Mouse (Mus musculus) hindbrain, embryonic 15.5 days (tissue): Measurements from ENCODE around the gene Orc5. TPM values are rescaled to one million over a fixed set of nuclear protein-coding genes. Genes with fewer than 3 reads are reported as not detected.
"Not testable (repeated sequence)": the region's sequence is repeated elsewhere in the genome, so short reads cannot be mapped to it uniquely, and the experiment has no call there.

Experiments used
- ATAC-seq: fragments of 200-750 bp; cut with Nextera tagmentation; 2 replicates; pipeline ENCODE4 v1.8.0; 2017; ENCODE audit warnings: low read depth, moderate number of reproducible peaks, moderate TSS enrichment; ENCODE audit not compliant: low FRiP score
- H3K27ac ChIP-seq: fragments of 300-500 bp; sonication (generic); replicated peaks from 2 replicates; pipeline ENCODE4 v1.5.1; 2015; ENCODE audit warnings: mild to moderate bottlenecking, inconsistent platforms
- H3K27me3 ChIP-seq: fragments of 300-500 bp; sonication (generic); 2 replicates; pipeline ENCODE4 v1.6.1; 2015; ENCODE audit warnings: control low read depth, inconsistent platforms
- H3K36me3 ChIP-seq: fragments of 300-500 bp; sonication (generic); 2 replicates; pipeline ENCODE4 v1.6.1; 2015; ENCODE audit warnings: control low read depth, inconsistent platforms
- H3K4me1 ChIP-seq: fragments of 300-500 bp; sonication (generic); replicated peaks from 2 replicates; pipeline ENCODE4 v1.6.1; 2015; ENCODE audit warnings: control low read depth, inconsistent platforms
- H3K4me2 ChIP-seq: fragments of 300-500 bp; sonication (generic); 2 replicates; pipeline ENCODE4 v1.6.1; 2015; ENCODE audit warnings: moderate library complexity, mild to moderate bottlenecking, inconsistent platforms
- H3K4me3 ChIP-seq: fragments of 300-500 bp; sonication (generic); 2 replicates; pipeline ENCODE4 v1.5.1; 2015; ENCODE audit warnings: mild to moderate bottlenecking, inconsistent platforms
- H3K9ac ChIP-seq: fragments of 300-500 bp; sonication (generic); 2 replicates; pipeline ENCODE4 v1.6.1; 2015; ENCODE audit warnings: inconsistent platforms
- H3K9me3 ChIP-seq: fragments of 300-500 bp; sonication (generic); 2 replicates; pipeline ENCODE4 v1.6.1; 2016; ENCODE audit warnings: control low read depth, inconsistent platforms
- WGBS: fragments of 180-500 bp; shearing (Covaris S2); methylation state at CpG from one replicate; pipeline ENCODE4 v1.1.7; 2015; 5-methylcytosine and 5-hydroxymethylcytosine counted together
- polyA plus RNA-seq: library from polyadenylated mRNA; unstranded; fragments of >200 nt; fragmentation: Nextera tagmentation; extraction: Ambion mirVana; gene quantifications from 2 replicates; pipeline ENCODE4 v1.2.1, GENCODE M21; 2015

Orc5 gene
- polyA plus RNA-seq, 1 experiment from 2014 or later, result 34.6 TPM

GRCm38 (mm10) chr5:22519708-22520107 lies 30.5 kb downstream of the Orc5 start:
- H3K9ac ChIP-seq, result no peak overlapping the region
- no peaks in the 10 kb centered on the region for H3K27me3 ChIP-seq
- H3K27ac ChIP-seq, result no peak overlapping the region
- peaks cover 23% of the 10 kb centered on the region for H3K36me3 ChIP-seq
- H3K4me2 ChIP-seq, result no peak overlapping the region
- no peaks in the 10 kb centered on the region for H3K9me3 ChIP-seq
- ATAC-seq, result no peak
- no peaks in the 10 kb centered on the region for H3K4me1 ChIP-seq
- H3K4me3 ChIP-seq, result no peak overlapping the region
- WGBS, result 89% methylated on average over 2 of the region's 2 CpGs

GRCm38 (mm10) chr5:22515745-22516144 lies 34.5 kb downstream of the Orc5 start:
- not testable (repeated sequence) for H3K27me3 ChIP-seq, H3K4me2 ChIP-seq, H3K4me3 ChIP-seq, H3K9me3 ChIP-seq, H3K27ac ChIP-seq, H3K4me1 ChIP-seq, ATAC-seq, H3K9ac ChIP-seq
- 67% methylated on average over 4 of the region's 4 CpGs for WGBS
- H3K36me3 ChIP-seq, result peaks cover 11% of the 10 kb centered on the region

- not testable (repeated sequence) for H3K36me3 ChIP-seq, H3K4me3 ChIP-seq, H3K9ac ChIP-seq, H3K4me2 ChIP-seq, ATAC-seq, H3K9me3 ChIP-seq, H3K27ac ChIP-seq, H3K4me1 ChIP-seq, H3K27me3 ChIP-seq
- WGBS, result no CpG with 5 or more reads among the region's 7 CpGs
Measured at GRCm38 (mm10) chr5:22514231-22514630, 36.0 kb downstream of the Orc5 start.

GRCm38 (mm10) chr5:22512579-22512978 lies 37.6 kb downstream of the Orc5 start:
- not testable (repeated sequence) for H3K9me3 ChIP-seq, H3K4me3 ChIP-seq, H3K36me3 ChIP-seq, H3K27me3 ChIP-seq, H3K4me2 ChIP-seq, H3K4me1 ChIP-seq, H3K9ac ChIP-seq, ATAC-seq, H3K27ac ChIP-seq
- no CpG with 5 or more reads among the region's 5 CpGs for WGBS

- no peaks in the 10 kb centered on the region for H3K9me3 ChIP-seq
- WGBS, result 72% methylated on average over 8 of the region's 8 CpGs
- H3K4me3 ChIP-seq, result no peak overlapping the region
- no peak for ATAC-seq
- no peak overlapping the region for H3K9ac ChIP-seq
- no peaks in the 10 kb centered on the region for H3K27me3 ChIP-seq
- H3K4me1 ChIP-seq, result no peaks in the 10 kb centered on the region
- H3K4me2 ChIP-seq, result no peak overlapping the region
- no peaks in the 10 kb centered on the region for H3K36me3 ChIP-seq
- no peak overlapping the region for H3K27ac ChIP-seq
Measured at GRCm38 (mm10) chr5:22511824-22512223, 38.4 kb downstream of the Orc5 start.

- Histone ChIP-seq H3K9me3 (no peaks in the 10 kb centered on the region), H3K27me3 (no peaks in the 10 kb centered on the region), H3K4me1 (no peaks in the 10 kb centered on the region), H3K4me3 (no peak overlapping the region), H3K27ac (no peak overlapping the region), H3K36me3 (no peaks in the 10 kb centered on the region), H3K4me2 (no peak overlapping the region), H3K9ac (no peak overlapping the region)
- 87% methylated on average over 5 of the region's 5 CpGs for WGBS
- no peak for ATAC-seq
Measured at GRCm38 (mm10) chr5:22508560-22508959, 41.7 kb downstream of the Orc5 start.

GRCm38 (mm10) chr5:22499437-22499836 lies 50.8 kb downstream of the Orc5 start:
- 95% methylated on average over 5 of the region's 5 CpGs for WGBS
- H3K36me3 ChIP-seq, result 0 out of 2 replicates have a peak, but pooled peaks cover 6% of the 10 kb centered on the region
- no peak overlapping the region for H3K9ac ChIP-seq
- H3K4me1 ChIP-seq, result no peaks in the 10 kb centered on the region
- H3K4me2 ChIP-seq, result no peak overlapping the region
- no peak overlapping the region for H3K4me3 ChIP-seq
- H3K9me3 ChIP-seq, result no peaks in the 10 kb centered on the region
- no peaks in the 10 kb centered on the region for H3K27me3 ChIP-seq
- no peak overlapping the region for H3K27ac ChIP-seq
- ATAC-seq, result no peak

GRCm38 (mm10) chr5:22491088-22491487 lies 59.1 kb downstream of the Orc5 start:
- Histone ChIP-seq H3K27ac (no peak overlapping the region), H3K4me2 (no peak overlapping the region), H3K27me3 (no peaks in the 10 kb centered on the region), H3K4me3 (no peak overlapping the region), H3K36me3 (no peaks in the 10 kb centered on the region), H3K9me3 (no peaks in the 10 kb centered on the region), H3K9ac (no peak overlapping the region), H3K4me1 (peaks cover 9% of the 10 kb centered on the region; the same call in 1 of the 2 replicates)
- no peak for ATAC-seq

GRCm38 (mm10) chr5:22489091-22489490 lies 61.1 kb downstream of the Orc5 start:
- Histone ChIP-seq H3K4me3 (no peak overlapping the region), H3K9ac (no peak overlapping the region), H3K36me3 (no peaks in the 10 kb centered on the region), H3K4me2 (no peak overlapping the region), H3K27me3 (no peaks in the 10 kb centered on the region), H3K27ac (no peak overlapping the region), H3K9me3 (no peaks in the 10 kb centered on the region), H3K4me1 (peaks cover 14% of the 10 kb centered on the region; the same call in 1 of the 2 replicates)
- no peak for ATAC-seq
- WGBS, result 71% methylated on average over 4 of the region's 4 CpGs

- no peak overlapping the region; the same call in 1 of the 2 replicates for H3K27ac ChIP-seq
- no peak overlapping the region for H3K9ac ChIP-seq
- 39% methylated on average over 6 of the region's 6 CpGs for WGBS
- no peaks in the 10 kb centered on the region for H3K36me3 ChIP-seq
- H3K4me2 ChIP-seq, result no peak overlapping the region
- H3K9me3 ChIP-seq, result no peaks in the 10 kb centered on the region
- H3K4me1 ChIP-seq, result peaks cover 14% of the 10 kb centered on the region; the same call in 1 of the 2 replicates
- peak; percentile 87 for ATAC-seq
- H3K27me3 ChIP-seq, result no peaks in the 10 kb centered on the region
- H3K4me3 ChIP-seq, result no peak overlapping the region
Measured at GRCm38 (mm10) chr5:22486601-22487206, 63.5 kb downstream of the Orc5 start.

- Histone ChIP-seq H3K9ac (no peak overlapping the region), H3K36me3 (no peaks in the 10 kb centered on the region), H3K4me3 (no peak overlapping the region), H3K4me2 (no peak overlapping the region), H3K27ac (no peak overlapping the region), H3K9me3 (no peaks in the 10 kb centered on the region), H3K27me3 (no peaks in the 10 kb centered on the region), H3K4me1 (peaks cover 14% of the 10 kb centered on the region; the same call in 1 of the 2 replicates)
- no peak for ATAC-seq
- 68% methylated on average over 1 of the region's 1 CpGs for WGBS
Measured at GRCm38 (mm10) chr5:22485764-22486163, 64.5 kb downstream of the Orc5 start.

- no peak overlapping the region for H3K4me3 ChIP-seq
- H3K4me2 ChIP-seq, result no peak overlapping the region
- 87% methylated on average over 5 of the region's 5 CpGs for WGBS
- H3K36me3 ChIP-seq, result no peaks in the 10 kb centered on the region
- no peaks in the 10 kb centered on the region for H3K9me3 ChIP-seq
- no peak overlapping the region for H3K9ac ChIP-seq
- no peaks in the 10 kb centered on the region for H3K27me3 ChIP-seq
- no peak overlapping the region for H3K27ac ChIP-seq
- ATAC-seq, result no peak
- H3K4me1 ChIP-seq, result peaks cover 14% of the 10 kb centered on the region; the same call in 1 of the 2 replicates
Measured at GRCm38 (mm10) chr5:22482567-22482966, 67.7 kb downstream of the Orc5 start.

GRCm38 (mm10) chr5:22472445-22472844 lies 77.8 kb downstream of the Orc5 start:
- not testable (repeated sequence) for H3K36me3 ChIP-seq, ATAC-seq, H3K27ac ChIP-seq, H3K27me3 ChIP-seq, H3K9ac ChIP-seq, H3K4me2 ChIP-seq, H3K4me1 ChIP-seq, H3K4me3 ChIP-seq, H3K9me3 ChIP-seq
- WGBS, result 94% methylated on average over 7 of the region's 11 CpGs
